Mouse (Mus musculus): ENCODE measurements around the gene Csrnp1.

Gene Csrnp1

GRCm38 (mm10) chr9:120007833-120008232 lies 23.4 kb upstream of the Csrnp1 start:
- in situ Hi-C loops (cut with MboI, MseI): no loop called here

GRCm38 (mm10) chr9:120005936-120006335 lies 21.5 kb upstream of the Csrnp1 start:
- in situ Hi-C loops (cut with MboI, MseI): no loop called here

GRCm38 (mm10) chr9:120002893-120003292 lies 18.4 kb upstream of the Csrnp1 start:
- in situ Hi-C loops (cut with MboI, MseI): no loop called here

GRCm38 (mm10) chr9:120001945-120002725 lies 17.7 kb upstream of the Csrnp1 start:
- in situ Hi-C loops (cut with MboI, MseI): no loop called here

GRCm38 (mm10) chr9:120000761-120001160 lies 16.3 kb upstream of the Csrnp1 start:
- in situ Hi-C loops (cut with MboI, MseI): no loop called here

GRCm38 (mm10) chr9:119999636-120000035 lies 15.2 kb upstream of the Csrnp1 start:
- in situ Hi-C loops (cut with MboI, MseI): no loop called here

- in situ Hi-C loops (cut with MboI, MseI): no loop called here
These were observed 14.3 kb upstream of the Csrnp1 start for GRCm38 (mm10) chr9:119998776-119999175.

- in situ Hi-C loops (cut with MboI, MseI): no loop called here
These were observed 11.6 kb upstream of the Csrnp1 start for GRCm38 (mm10) chr9:119996080-119996479.

GRCm38 (mm10) chr9:119994207-119994606 lies 9.7 kb upstream of the Csrnp1 start:
- in situ Hi-C loops (cut with MboI, MseI): no loop called here

GRCm38 (mm10) chr9:119993092-119993844 lies 8.8 kb upstream of the Csrnp1 start:
- in situ Hi-C loops (cut with MboI, MseI): no loop called here

GRCm38 (mm10) chr9:119991310-119991709 lies 6.9 kb upstream of the Csrnp1 start:
- in situ Hi-C loops (cut with MboI, MseI): no loop called here

- in situ Hi-C loops (cut with MboI, MseI): no loop called here
These were observed 3.8 kb upstream of the Csrnp1 start for GRCm38 (mm10) chr9:119988304-119988703.

GRCm38 (mm10) chr9:119985881-119986574 lies 1.6 kb upstream of the Csrnp1 start:
- in situ Hi-C loops (cut with MboI, MseI): no loop called here

- in situ Hi-C loops (cut with MboI, MseI): loop anchor here in 1 of 2 experiments (5.0 kb wide), 1 partner anchor 593 kb away; no protein-coding TSS in a partner anchor
These were observed 598 bp downstream of the Csrnp1 start for GRCm38 (mm10) chr9:119983585-119984535.

- in situ Hi-C loops (cut with MboI, MseI): loop anchor here in 1 of 2 experiments (5.0 kb wide), 1 partner anchor 594 kb away; no protein-coding TSS in a partner anchor
These were observed 1.4 kb downstream of the Csrnp1 start for GRCm38 (mm10) chr9:119982956-119983551.

GRCm38 (mm10) chr9:119982241-119982811 lies 2.1 kb downstream of the Csrnp1 start:
- in situ Hi-C loops (cut with MboI, MseI): loop anchor here in 1 of 2 experiments (5.0 kb wide), 1 partner anchor 595 kb away; no protein-coding TSS in a partner anchor

- in situ Hi-C loops (cut with MboI, MseI): loop anchor here in 1 of 2 experiments (5.0 kb wide), 1 partner anchor 596 kb away; no protein-coding TSS in a partner anchor
These were observed 3.0 kb downstream of the Csrnp1 start for GRCm38 (mm10) chr9:119981183-119982179.

GRCm38 (mm10) chr9:119980770-119981182 lies 3.7 kb downstream of the Csrnp1 start:
- in situ Hi-C loops (cut with MboI, MseI): loop anchor here in 1 of 2 experiments (5.0 kb wide), 1 partner anchor 597 kb away; no protein-coding TSS in a partner anchor
